Mouse (Mus musculus): Measurements from ENCODE around the gene Gata5.
A peak's percentile ranks its signal among the peaks of the same experiment; 100 is the strongest.

Gata5 gene

GRCm38 (mm10) chr2:180307680-180308079 lies 26.8 kb downstream of the Gata5 start:
- no peak for DNase-seq (ENCODE audit: extremely low spot score)

- no peak for DNase-seq (ENCODE audit: extremely low spot score)
Measured at GRCm38 (mm10) chr2:180306423-180307168, 27.9 kb downstream of the Gata5 start.

- no peak for DNase-seq (ENCODE audit: extremely low spot score)
Measured at GRCm38 (mm10) chr2:180306009-180306408, 28.5 kb downstream of the Gata5 start.

- DNase-seq (ENCODE audit: extremely low spot score) = no peak
Measured at GRCm38 (mm10) chr2:180305490-180305889, 29.0 kb downstream of the Gata5 start.

GRCm38 (mm10) chr2:180304554-180304953 lies 29.9 kb downstream of the Gata5 start:
- DNase-seq (ENCODE audit: extremely low spot score) = no peak

DNA sequence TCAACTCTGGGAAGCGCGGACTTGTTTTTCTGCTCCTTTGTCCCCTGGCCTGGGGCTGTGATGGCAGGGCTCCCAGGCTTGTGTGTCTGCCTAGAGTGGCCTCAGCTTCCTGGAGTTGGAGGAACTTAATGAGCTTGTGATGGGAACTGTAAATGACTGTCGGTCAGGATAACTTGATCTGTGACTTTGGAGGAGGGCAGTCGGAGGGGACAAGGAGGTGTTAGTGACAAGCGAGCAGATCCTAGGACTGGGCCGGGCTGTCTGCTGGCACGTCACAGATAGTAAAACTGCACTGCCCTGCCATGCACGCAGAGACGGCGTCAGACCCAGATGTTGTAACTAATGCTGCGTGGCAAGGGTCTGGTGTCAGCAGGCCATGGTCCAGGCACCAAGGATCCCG lies 31.0 kb downstream of the Gata5 start:
- DNase-seq (ENCODE audit: extremely low spot score) = no peak

GRCm38 (mm10) chr2:180302201-180302600 lies 32.3 kb downstream of the Gata5 start:
- no peak for DNase-seq (ENCODE audit: extremely low spot score)

DNA sequence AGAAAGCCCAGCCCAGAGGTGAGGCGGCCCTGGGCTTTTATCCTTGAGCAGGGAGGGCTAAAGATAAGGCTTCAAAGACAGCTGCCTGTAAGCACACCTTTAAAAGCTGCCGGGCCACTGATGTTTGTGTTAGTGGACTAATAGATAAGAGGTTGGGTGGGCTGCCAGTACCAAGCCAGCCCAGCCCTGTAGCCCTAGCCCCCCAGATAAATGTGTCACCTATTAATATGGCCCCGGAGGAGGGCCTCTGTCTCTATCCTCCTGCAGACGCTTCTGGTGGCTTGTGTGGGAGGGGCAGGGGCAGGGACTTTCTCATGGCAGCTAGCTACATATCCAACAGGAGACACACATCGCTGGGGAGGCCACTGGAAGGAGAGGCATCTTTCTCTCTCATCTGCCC lies 33.7 kb downstream of the Gata5 start:
- no peak for DNase-seq (ENCODE audit: extremely low spot score)

DNA sequence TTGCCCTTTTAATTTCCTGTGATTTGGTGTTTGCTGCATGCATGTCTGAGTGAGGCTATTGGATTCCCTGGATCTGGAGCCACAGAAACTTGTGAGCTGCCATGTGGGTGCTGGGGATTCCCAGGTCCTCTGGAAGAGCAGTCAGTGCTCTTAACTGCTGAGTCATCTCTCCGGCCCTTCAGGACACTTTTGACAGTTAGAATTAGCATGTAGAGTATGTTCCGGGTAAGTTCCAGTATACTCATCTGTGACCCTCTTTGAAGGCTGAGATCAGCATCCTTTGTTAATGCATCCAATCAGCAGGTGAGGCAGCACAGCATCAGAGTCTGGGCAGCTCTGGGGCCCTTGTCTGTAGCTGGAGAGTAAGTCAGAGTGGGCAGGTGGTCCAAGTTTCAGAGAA lies 34.2 kb downstream of the Gata5 start:
- DNase-seq (ENCODE audit: extremely low spot score) = no peak

DNA sequence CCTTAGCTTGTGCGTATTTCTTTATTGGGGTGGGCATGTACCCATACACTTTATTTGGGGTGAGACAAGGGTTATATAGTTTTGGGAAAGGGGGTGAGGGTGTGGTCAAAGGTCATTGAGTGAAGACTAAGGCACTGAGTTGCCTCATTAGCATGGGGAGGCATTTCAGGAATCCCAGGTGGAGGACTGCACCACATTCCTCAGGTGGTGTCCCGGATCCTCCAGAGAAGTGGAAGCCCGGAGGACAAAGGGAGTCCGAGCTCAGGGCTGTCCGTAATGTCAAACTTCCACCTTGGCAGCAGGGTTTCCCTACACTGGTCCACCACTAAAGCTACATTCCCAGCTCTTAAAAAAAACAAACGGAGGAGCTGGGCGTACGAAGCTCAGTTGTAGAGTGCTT lies 41.6 kb downstream of the Gata5 start:
- no peak for DNase-seq (ENCODE audit: extremely low spot score)

GRCm38 (mm10) chr2:180292026-180292425 lies 42.5 kb downstream of the Gata5 start:
- DNase-seq (ENCODE audit: extremely low spot score) = no peak

GRCm38 (mm10) chr2:180291566-180291965 lies 42.9 kb downstream of the Gata5 start:
- no peak for DNase-seq (ENCODE audit: extremely low spot score)

DNA sequence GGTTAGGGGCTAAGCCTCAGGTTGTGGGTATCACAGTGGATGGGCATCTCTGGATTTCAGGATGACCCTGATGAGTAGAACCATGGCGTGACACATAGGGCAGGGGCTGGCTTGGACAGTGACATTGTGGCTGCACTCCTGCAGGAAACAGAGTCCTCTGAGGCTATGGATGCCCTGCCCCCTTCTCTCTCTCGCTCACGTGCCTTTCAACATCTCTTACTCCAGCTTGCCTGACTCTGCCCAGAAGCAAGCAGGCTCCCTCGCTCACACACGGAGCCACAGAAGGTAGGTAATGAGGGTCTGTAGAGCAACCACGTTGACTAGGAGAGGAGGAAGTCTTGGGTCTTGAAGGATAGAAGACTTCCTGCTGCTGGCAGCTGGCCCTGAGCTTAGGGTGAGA lies 44.0 kb downstream of the Gata5 start:
- no peak for DNase-seq (ENCODE audit: extremely low spot score)

- peak; percentile 59 for DNase-seq (ENCODE audit: extremely low spot score)
Measured at GRCm38 (mm10) chr2:180289440-180290108, 44.9 kb downstream of the Gata5 start, which contains the start of gene Rbbp8nl. Gene Rbbp8nl (minus strand): TSS chr2:180289879.

- peak; percentile 32 for DNase-seq (ENCODE audit: extremely low spot score)
Measured at GRCm38 (mm10) chr2:180288966-180289365, 45.5 kb downstream of the Gata5 start.

DNA sequence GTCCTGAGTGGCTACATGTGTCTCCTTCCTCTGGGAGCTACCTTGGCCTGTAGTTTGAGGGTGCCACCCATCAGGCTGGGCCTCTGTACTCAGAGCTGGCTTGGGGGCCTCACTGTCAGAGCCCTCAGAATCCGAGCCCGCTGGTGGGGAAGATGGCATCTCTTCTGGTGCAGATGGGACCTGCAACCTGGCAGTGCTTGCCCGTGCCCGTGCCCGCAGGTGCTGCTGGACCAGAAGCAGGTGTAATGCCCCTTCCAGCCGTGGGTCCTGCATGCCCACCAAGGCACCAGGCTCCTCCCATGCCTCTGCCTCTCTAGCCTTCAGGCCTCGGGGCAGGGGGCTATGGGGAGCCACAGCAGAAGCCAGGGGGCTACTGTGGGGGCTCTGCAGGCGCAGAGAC lies 55.2 kb downstream of the Gata5 start:
- no peak for DNase-seq (ENCODE audit: extremely low spot score)

DNA sequence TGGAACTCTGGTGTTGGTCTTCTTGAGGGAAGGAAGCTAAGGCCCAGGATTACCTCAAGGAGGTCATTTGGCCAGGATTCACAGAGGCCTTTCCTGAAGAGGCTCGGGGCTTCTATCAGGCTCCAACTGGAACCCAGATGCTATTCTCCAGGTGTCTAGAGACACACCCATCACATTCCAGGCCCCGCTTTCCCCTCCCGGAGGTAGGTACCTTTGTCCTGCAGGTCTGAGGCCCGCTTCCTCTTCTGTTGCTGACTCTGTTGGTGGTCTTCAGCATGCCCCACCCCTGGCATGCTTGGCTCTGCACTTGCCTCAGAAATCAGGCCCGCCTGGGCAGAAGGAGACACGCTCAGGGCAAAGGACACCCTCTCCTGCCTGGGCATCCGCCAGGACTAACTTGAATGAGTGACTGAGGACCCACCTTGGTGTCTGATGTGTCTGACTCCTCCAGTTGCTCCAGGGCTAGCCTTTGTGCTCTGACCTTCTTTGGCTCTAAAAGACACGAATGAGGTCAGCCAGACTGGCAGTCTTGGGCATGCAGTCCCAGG lies 56.7 kb downstream of the Gata5 start:
- DNase-seq (ENCODE audit: extremely low spot score) = no peak

GRCm38 (mm10) chr2:180276851-180277259 lies 57.6 kb downstream of the Gata5 start:
- DNase-seq (ENCODE audit: extremely low spot score) = no peak

DNA sequence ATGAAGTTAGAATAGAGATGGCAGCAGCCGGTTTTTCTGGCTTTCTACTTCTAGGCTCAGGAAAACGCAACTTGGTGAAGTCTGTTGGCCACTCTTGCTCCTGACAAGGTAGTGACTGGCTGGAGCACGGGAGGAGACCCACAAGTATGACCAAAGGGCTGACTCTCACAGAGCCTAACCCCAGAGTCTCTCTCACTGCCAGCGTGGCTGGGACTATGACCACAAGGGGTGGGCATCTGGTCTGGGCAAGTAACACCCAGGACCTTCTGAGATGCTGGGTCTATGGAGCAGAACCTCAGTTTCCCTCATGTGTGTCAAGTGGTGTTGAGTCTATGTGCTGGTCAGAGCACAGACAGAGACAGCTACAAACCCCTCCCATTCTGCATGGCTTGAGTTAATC lies 58.1 kb downstream of the Gata5 start:
- no peak for DNase-seq (ENCODE audit: extremely low spot score)

GRCm38 (mm10) chr2:180275836-180276235 lies 58.7 kb downstream of the Gata5 start:
- peak; percentile 90 for DNase-seq (ENCODE audit: extremely low spot score)

Data from embryo, embryonic 9.5 days (tissue).